Mouse (Mus musculus) hindbrain, postnatal 0 days (tissue): ENCODE measurements at regions not wholly inside any gene's neighbourhood (a gene's known extent, or its start where the extent isn't known, plus 50 kb on each side); places are given as distances from the start of the nearest gene placed in this dataset.

Source experiments
- ATAC-seq: fragments of 200-750 bp; cut with Nextera tagmentation; 2 replicates; pipeline ENCODE4 v1.8.0; 2017; ENCODE audit warnings: mild to moderate bottlenecking, moderate TSS enrichment, moderate library complexity
- DNase-seq: peaks from one replicate; pipeline ENCODE4 v3.0.0-alpha.2; 2015; ENCODE audit warnings: low spot score
- H3K27ac ChIP-seq: fragments of 300-500 bp; sonication (generic); 2 replicates; pipeline ENCODE4 v1.5.1; 2014; ENCODE audit warnings: mild to moderate bottlenecking
- H3K27me3 ChIP-seq: fragments of 300-500 bp; sonication (generic); 2 replicates; pipeline ENCODE4 v1.6.1; 2014; ENCODE audit warnings: low read length, mixed read lengths; ENCODE audit not compliant: insufficient read depth
- H3K36me3 ChIP-seq: fragments of 300-500 bp; sonication (generic); 2 replicates; pipeline ENCODE4 v1.6.1; 2014; ENCODE audit warnings: low read length, mixed read lengths; ENCODE audit not compliant: insufficient read depth
- H3K4me1 ChIP-seq: fragments of 300-500 bp; sonication (generic); 2 replicates; pipeline ENCODE4 v1.6.1; 2014; ENCODE audit warnings: antibody characterized with exemption, low read length, mixed read lengths; ENCODE audit not compliant: insufficient read depth
- H3K4me2 ChIP-seq: fragments of 300-500 bp; sonication (generic); 2 replicates; pipeline ENCODE4 v1.6.1; 2014; ENCODE audit warnings: low read depth, mild to moderate bottlenecking, low read length, moderate library complexity, mixed read lengths
- H3K4me3 ChIP-seq: fragments of 300-500 bp; sonication (generic); 2 replicates; pipeline ENCODE4 v1.5.1; 2014; ENCODE audit warnings: low read length
- H3K9ac ChIP-seq: fragments of 300-500 bp; sonication (generic); replicated peaks from 2 replicates; pipeline ENCODE4 v1.6.1; 2014; ENCODE audit warnings: mild to moderate bottlenecking, low read length, moderate library complexity, mixed read lengths
- H3K9me3 ChIP-seq: fragments of 300-500 bp; sonication (generic); 2 replicates; pipeline ENCODE4 v1.6.1; 2016; ENCODE audit warnings: low read length, mixed read lengths
- CTCF ChIP-seq: IDR thresholded peaks from 2 replicates; pipeline ENCODE4 v1.5.1; 2016; ENCODE audit warnings: antibody characterized with exemption, control low read depth, low read depth
- WGBS: fragments of 180-500 bp; shearing (Covaris S2); extraction: QIAGEN DNeasy Blood & Tissue Kit; methylation state at CpG from one replicate; pipeline ENCODE4 v1.1.7; 2014; 5-methylcytosine and 5-hydroxymethylcytosine counted together

DNA sequence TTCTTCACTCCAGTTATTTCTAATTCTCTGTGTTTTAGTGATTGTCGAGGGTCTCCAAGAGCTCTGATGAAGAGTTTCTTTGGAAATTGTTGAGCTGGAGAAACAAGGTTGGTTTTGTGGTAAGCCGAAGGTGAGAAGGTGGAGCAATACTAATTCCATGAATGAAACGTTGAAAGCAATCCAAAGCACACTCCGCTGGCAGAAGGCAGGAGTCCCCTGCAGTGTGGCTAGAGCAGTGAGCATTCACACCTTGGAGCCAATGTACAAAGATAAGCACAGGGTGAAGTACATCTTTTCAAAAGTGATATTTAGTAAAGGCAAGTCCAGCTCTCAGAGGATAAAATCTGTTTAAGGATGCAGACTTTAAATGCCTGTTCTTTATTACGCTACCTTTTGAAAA lies 208.2 kb upstream of the Far2 start:
- ATAC-seq (no peak), DNase-seq (no peak)
- Histone ChIP-seq H3K9ac (no peak overlapping the region), H3K9me3 (no peaks in the 10 kb centered on the region), H3K27me3 (no peaks in the 10 kb centered on the region), H3K4me1 (no peaks in the 10 kb centered on the region), H3K4me2 (no peak overlapping the region), H3K36me3 (no peaks in the 10 kb centered on the region), H3K4me3 (no peak overlapping the region), H3K27ac (no peak overlapping the region)
- 76% methylated on average over 5 of the region's 5 CpGs for WGBS
- no peak for TF ChIP-seq CTCF

DNA sequence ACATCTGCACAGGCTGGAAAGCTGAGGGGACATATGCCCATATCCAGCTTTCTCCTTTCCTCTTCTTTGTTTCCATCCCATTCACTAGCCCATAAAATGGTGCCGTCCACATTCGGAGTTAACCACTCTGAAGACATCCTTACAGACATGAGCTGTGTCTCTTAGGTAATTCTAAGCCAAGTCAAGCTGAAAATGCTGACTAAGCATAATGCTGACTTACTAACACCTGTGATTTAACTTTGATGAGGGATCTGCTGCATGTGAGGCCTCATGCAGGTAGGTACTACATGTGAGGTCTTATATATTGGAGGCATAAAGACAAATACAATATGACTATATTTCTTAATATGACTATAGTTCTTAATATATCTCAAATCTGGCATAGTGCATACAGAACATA lies 197.1 kb upstream of the Far2 start:
- Histone ChIP-seq H3K27ac (no peak overlapping the region), H3K4me3 (no peak overlapping the region), H3K36me3 (no peaks in the 10 kb centered on the region), H3K4me1 (no peaks in the 10 kb centered on the region), H3K4me2 (no peak overlapping the region), H3K27me3 (no peaks in the 10 kb centered on the region), H3K9me3 (no peaks in the 10 kb centered on the region), H3K9ac (no peak overlapping the region)
- DNase-seq: no peak
- TF ChIP-seq CTCF: no peak
- ATAC-seq: no peak
- WGBS: 91% methylated on average over 2 of the region's 2 CpGs

DNA sequence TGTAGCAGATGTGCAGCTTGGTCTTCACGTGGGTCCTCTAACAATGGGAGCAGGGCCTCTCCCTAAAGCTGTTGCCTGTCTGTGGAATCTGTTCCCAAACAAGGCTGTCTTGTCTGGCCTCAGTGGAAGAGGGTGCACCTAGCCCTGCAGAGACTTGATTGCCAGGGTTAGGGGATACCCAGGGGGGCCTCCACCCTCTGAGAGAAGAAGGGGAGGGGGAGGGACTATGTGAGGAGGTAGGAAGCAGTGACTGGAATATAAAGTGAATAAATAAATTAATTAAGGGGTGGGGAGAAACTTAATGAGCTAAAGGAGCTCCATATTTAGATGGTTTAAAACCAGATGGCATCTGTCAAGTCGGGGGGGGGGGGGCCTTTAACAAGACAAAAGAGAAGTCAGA lies 185.9 kb upstream of the Far2 start:
- Histone ChIP-seq H3K9me3 (no peaks in the 10 kb centered on the region), H3K4me2 (no peak overlapping the region), H3K4me3 (no peak overlapping the region), H3K27me3 (no peaks in the 10 kb centered on the region), H3K27ac (no peak overlapping the region), H3K9ac (no peak overlapping the region), H3K4me1 (no peaks in the 10 kb centered on the region), H3K36me3 (no peaks in the 10 kb centered on the region)
- TF ChIP-seq CTCF: no peak
- DNase-seq (no peak), ATAC-seq (no peak)
- WGBS: 40% methylated on average over 2 of the region's 2 CpGs

DNA sequence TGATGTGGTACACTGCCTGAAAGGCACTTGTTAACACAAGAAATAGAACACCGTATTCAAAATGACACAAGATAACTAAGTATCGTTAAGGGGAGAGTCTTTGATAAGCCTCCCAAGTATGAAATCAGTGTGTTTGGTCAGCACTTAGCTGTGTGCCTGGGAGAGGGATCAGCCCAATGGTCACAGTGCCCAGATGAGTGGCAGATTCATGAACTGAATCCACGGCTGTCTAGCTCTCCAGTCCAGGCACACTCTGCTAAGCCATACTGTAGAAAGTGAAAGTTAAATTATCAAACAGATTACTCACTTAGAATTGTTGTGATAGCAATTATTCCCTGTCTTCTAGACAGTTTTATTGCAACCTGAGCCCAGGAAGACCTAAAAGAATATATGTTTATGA lies 176.0 kb upstream of the Far2 start:
- DNase-seq: no peak
- H3K4me1 ChIP-seq: no peaks in the 10 kb centered on the region
- TF ChIP-seq CTCF: no peak
- H3K9me3 ChIP-seq: no peaks in the 10 kb centered on the region
- no peak overlapping the region for H3K27ac ChIP-seq
- WGBS: 89% methylated on average over 3 of the region's 3 CpGs
- H3K4me3 ChIP-seq: no peak overlapping the region
- no peaks in the 10 kb centered on the region for H3K36me3 ChIP-seq
- no peak for ATAC-seq
- no peak overlapping the region for H3K4me2 ChIP-seq
- H3K9ac ChIP-seq: no peak overlapping the region
- H3K27me3 ChIP-seq: no peaks in the 10 kb centered on the region

DNA sequence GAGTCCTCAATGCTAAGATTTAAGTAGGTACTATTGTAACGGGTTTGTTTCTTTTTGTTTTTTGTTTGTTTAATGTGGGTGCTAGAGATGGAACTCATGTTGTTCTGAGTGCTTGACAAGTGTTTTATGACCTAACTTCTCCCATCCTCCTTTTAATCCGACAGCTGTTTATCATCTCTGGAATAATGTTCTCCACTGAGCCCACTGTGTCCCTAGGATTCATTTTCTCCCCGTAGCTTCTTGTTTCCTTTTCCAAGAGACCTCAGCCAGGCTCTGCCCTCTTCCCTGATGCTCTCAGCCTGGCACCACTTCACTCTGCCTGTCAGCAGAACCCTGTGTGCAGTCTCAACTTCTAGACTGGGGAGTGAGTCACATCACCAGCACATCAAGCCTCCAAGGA lies 173.9 kb upstream of the Far2 start:
- DNase-seq (no peak), ATAC-seq (no peak)
- H3K4me3 ChIP-seq: no peak overlapping the region
- no peak for TF ChIP-seq CTCF
- no peaks in the 10 kb centered on the region for H3K27me3 ChIP-seq
- H3K27ac ChIP-seq: no peak overlapping the region
- no peak overlapping the region for H3K9ac ChIP-seq
- H3K4me1 ChIP-seq: no peaks in the 10 kb centered on the region
- no peak overlapping the region for H3K4me2 ChIP-seq
- no peaks in the 10 kb centered on the region for H3K36me3 ChIP-seq
- 75% methylated on average over 3 of the region's 3 CpGs for WGBS
- no peaks in the 10 kb centered on the region for H3K9me3 ChIP-seq

DNA sequence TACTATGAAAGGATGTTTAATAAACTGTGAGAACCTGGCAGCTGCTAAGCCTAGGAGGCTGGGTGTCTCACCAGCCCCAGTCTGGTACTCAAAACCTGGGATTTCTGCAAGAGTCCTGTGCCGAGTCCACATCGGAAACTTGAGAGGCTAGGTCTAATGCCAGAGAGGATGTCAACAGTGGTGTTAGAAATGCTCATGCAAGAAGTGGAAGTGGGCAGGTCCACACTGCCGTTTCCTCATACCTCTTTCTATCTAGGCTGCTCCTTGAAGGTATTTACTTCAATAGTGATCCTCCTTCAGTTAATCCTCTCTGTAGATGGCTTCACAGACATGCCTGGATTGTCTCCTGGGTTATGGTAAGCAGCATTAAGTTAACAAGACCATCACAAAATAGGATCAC lies 168.6 kb upstream of the Far2 start:
- no peak for TF ChIP-seq CTCF
- H3K27me3 ChIP-seq: no peaks in the 10 kb centered on the region
- WGBS: 91% methylated on average over 3 of the region's 3 CpGs
- no peak overlapping the region for H3K4me3 ChIP-seq
- no peak overlapping the region for H3K4me2 ChIP-seq
- no peaks in the 10 kb centered on the region for H3K4me1 ChIP-seq
- H3K9me3 ChIP-seq: no peaks in the 10 kb centered on the region
- H3K36me3 ChIP-seq: no peaks in the 10 kb centered on the region
- DNase-seq: no peak
- ATAC-seq: no peak
- no peak overlapping the region for H3K9ac ChIP-seq
- no peak overlapping the region for H3K27ac ChIP-seq

DNA sequence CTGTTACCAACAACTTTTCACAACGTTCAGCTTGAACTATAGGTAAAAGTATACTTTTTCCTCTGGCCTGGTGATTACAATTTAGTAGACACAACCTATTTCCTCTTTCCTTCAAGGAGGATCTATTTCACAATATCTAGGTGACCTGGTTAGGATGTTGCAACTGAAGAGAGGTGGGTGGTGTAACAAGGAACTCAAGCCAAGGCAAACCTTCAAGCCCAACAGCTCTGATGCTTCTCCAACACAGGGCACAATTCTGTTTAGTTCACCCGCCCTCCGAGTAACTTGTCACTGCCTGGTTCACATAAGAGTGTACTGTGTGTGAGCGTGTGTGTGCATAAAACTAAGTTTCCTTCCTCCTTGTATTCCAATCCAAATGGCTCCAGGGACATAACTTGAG lies 161.2 kb upstream of the Far2 start:
- H3K4me3 ChIP-seq: no peak overlapping the region
- no peak overlapping the region for H3K27ac ChIP-seq
- ATAC-seq: no peak
- no peak overlapping the region for H3K4me2 ChIP-seq
- no peak for TF ChIP-seq CTCF
- peaks cover 3% of the 10 kb centered on the region; the same call in 1 of the 2 replicates for H3K9me3 ChIP-seq
- H3K27me3 ChIP-seq: no peaks in the 10 kb centered on the region
- 84% methylated on average over 4 of the region's 4 CpGs for WGBS
- no peak overlapping the region for H3K9ac ChIP-seq
- no peak for DNase-seq
- H3K36me3 ChIP-seq: no peaks in the 10 kb centered on the region
- H3K4me1 ChIP-seq: no peaks in the 10 kb centered on the region
